Mouse (Mus musculus): ENCODE results near the gene Atp6v0c.
A peak's percentile ranks its signal among the peaks of the same experiment; 100 is the strongest.

The Atp6v0c gene

GRCm38 (mm10) chr17:24169317-24170065, at the start of gene Atp6v0c:
Gene Atp6v0c (minus strand): TSS chr17:24169702.
- DNase-seq (ENCODE audit: low read depth), result peak; percentile 99

- DNase-seq (ENCODE audit: low read depth), result no peak
Measured at GRCm38 (mm10) chr17:24216836-24217235, 47.3 kb upstream of the Atp6v0c start.

GRCm38 (mm10) chr17:24213186-24213585, 43.7 kb upstream of the Atp6v0c start:
- DNase-seq (ENCODE audit: low read depth), result no peak

- DNase-seq (ENCODE audit: low read depth), result no peak
Measured at GRCm38 (mm10) chr17:24212441-24213018, 43.0 kb upstream of the Atp6v0c start.

GRCm38 (mm10) chr17:24211631-24212440, 42.3 kb upstream of the Atp6v0c start:
- DNase-seq (ENCODE audit: low read depth), result peak; percentile 73

GRCm38 (mm10) chr17:24210591-24210990, 41.1 kb upstream of the Atp6v0c start:
- peak; percentile 15 for DNase-seq (ENCODE audit: low read depth)

GRCm38 (mm10) chr17:24209916-24210240, 40.4 kb upstream of the Atp6v0c start:
- DNase-seq (ENCODE audit: low read depth), result peak; percentile 11

- DNase-seq (ENCODE audit: low read depth), result peak; percentile 33
Measured at GRCm38 (mm10) chr17:24209043-24209915, 39.8 kb upstream of the Atp6v0c start, which contains the start of gene Ntn3. Gene Ntn3 (minus strand): TSS chr17:24209531.

GRCm38 (mm10) chr17:24208641-24209042, 39.1 kb upstream of the Atp6v0c start:
- DNase-seq (ENCODE audit: low read depth), result peak; percentile 16

- DNase-seq (ENCODE audit: low read depth), result peak; percentile 12
Measured at GRCm38 (mm10) chr17:24207768-24208640, 38.5 kb upstream of the Atp6v0c start.

GRCm38 (mm10) chr17:24206451-24207351, 37.2 kb upstream of the Atp6v0c start:
- DNase-seq (ENCODE audit: low read depth), result peak; percentile 68

GRCm38 (mm10) chr17:24205908-24206361, 36.4 kb upstream of the Atp6v0c start:
- no peak for DNase-seq (ENCODE audit: low read depth)

- peak; percentile 89 for DNase-seq (ENCODE audit: low read depth)
Measured at GRCm38 (mm10) chr17:24205284-24205888, 35.9 kb upstream of the Atp6v0c start, which contains the start of gene Tbc1d24. Gene Tbc1d24 (minus strand): TSS chr17:24205562.

GRCm38 (mm10) chr17:24204846-24205245, 35.3 kb upstream of the Atp6v0c start:
- DNase-seq (ENCODE audit: low read depth), result no peak

GRCm38 (mm10) chr17:24203611-24204534, 34.4 kb upstream of the Atp6v0c start:
- DNase-seq (ENCODE audit: low read depth), result no peak

GRCm38 (mm10) chr17:24203068-24203467, 33.6 kb upstream of the Atp6v0c start:
- no peak for DNase-seq (ENCODE audit: low read depth)

GRCm38 (mm10) chr17:24201092-24201491, 31.6 kb upstream of the Atp6v0c start:
- no peak for DNase-seq (ENCODE audit: low read depth)

GRCm38 (mm10) chr17:24199741-24200140, 30.2 kb upstream of the Atp6v0c start:
- no peak for DNase-seq (ENCODE audit: low read depth)

All from induced T-regulatory cell, adult 2 months (primary cell).